Mouse (Mus musculus) CH12.LX (cell line): ENCODE measurements around the gene 4932438H23Rik. TPM values are rescaled to one million over a fixed set of nuclear protein-coding genes. Genes with fewer than 3 reads are reported as not detected.

Experiments used
- DNase-seq: peaks from one replicate; pipeline ENCODE4 v3.0.0-alpha.2; 2013; ENCODE audit errors: extremely low read depth
- H3K27ac ChIP-seq: 2 replicates; pipeline ENCODE4 v1.5.1; 2012; ENCODE audit warnings: low read depth, mild to moderate bottlenecking, control low read depth, moderate library complexity; ENCODE audit not compliant: insufficient read depth
- H3K27me3 ChIP-seq: replicated peaks from 2 replicates; pipeline ENCODE3; 2012; ENCODE audit warnings: inconsistent platforms
- H3K36me3 ChIP-seq, 2 experiments: replicated peaks in 1 of 2; 2 replicates each; pipeline versions ENCODE3 to v1.6.1; 2012; ENCODE audit warnings: inconsistent platforms in 1 of 2, low read length in 1 of 2, mild to moderate bottlenecking in 1 of 2, mixed read lengths in 1 of 2, moderate library complexity in 1 of 2; ENCODE audit not compliant: control insufficient read depth in 1 of 2, insufficient read depth in 1 of 2
- H3K4me1 ChIP-seq, 2 experiments: 2 replicates each; pipeline ENCODE4 v1.6.1; 2012; ENCODE audit warnings: inconsistent platforms in 1 of 2, moderate library complexity in 1 of 2; ENCODE audit not compliant: insufficient read depth in 2 of 2, control insufficient read depth in 1 of 2
- H3K4me2 ChIP-seq: 2 replicates; pipeline ENCODE4 v1.6.1; 2012; ENCODE audit warnings: low read depth, mild to moderate bottlenecking, control low read depth; ENCODE audit not compliant: poor library complexity, insufficient read depth, severe bottlenecking
- H3K4me3 ChIP-seq, 3 experiments: fragments of 150-350 bp in 1 of 3; sonication (generic) in 1 of 3; replicated peaks in 1 of 3; 2 replicates each; pipeline versions ENCODE3 to v1.5.1; 2011 to 2012; ENCODE audit warnings: low read depth in 2 of 3, low read length in 2 of 3, mild to moderate bottlenecking in 2 of 3, moderate library complexity in 2 of 3, control low read depth in 1 of 3, improper control_type of control experiment in 1 of 3, inconsistent platforms in 1 of 3, mixed read lengths in 1 of 3; ENCODE audit not compliant: poor library complexity in 1 of 3
- H3K79me2 ChIP-seq: replicated peaks from 2 replicates; pipeline ENCODE4 v1.6.1; 2012; ENCODE audit warnings: mild to moderate bottlenecking, moderate library complexity; ENCODE audit not compliant: control insufficient read depth, poor library complexity, insufficient read depth, severe bottlenecking; ENCODE audit errors: extremely low read depth
- H3K9ac ChIP-seq: 2 replicates; pipeline ENCODE4 v1.6.1; 2012; ENCODE audit warnings: low read depth, mild to moderate bottlenecking, control low read depth, moderate library complexity; ENCODE audit not compliant: insufficient read depth
- H3K9me3 ChIP-seq: replicated peaks from 2 replicates; pipeline ENCODE3; 2012; ENCODE audit warnings: low read length, inconsistent platforms, mixed read lengths
- BHLHE40 ChIP-seq: IDR thresholded peaks from 2 replicates; pipeline ENCODE4 v1.6.1; 2011; ENCODE audit warnings: mild to moderate bottlenecking, low read depth, low read length, improper control_type of control experiment
- E2F4 ChIP-seq: IDR thresholded peaks from 2 replicates; pipeline ENCODE4 v1.6.1; 2011; ENCODE audit warnings: low read depth, low read length, improper control_type of control experiment; ENCODE audit not compliant: insufficient replicate concordance
- EP300 ChIP-seq: IDR thresholded peaks from 2 replicates; pipeline ENCODE4 v1.6.1; 2011; ENCODE audit warnings: low read length, improper control_type of control experiment
- ETS1 ChIP-seq: conservative IDR thresholded peaks from 2 replicates; pipeline ENCODE4 v1.6.1; 2012; ENCODE audit warnings: low read depth, mild to moderate bottlenecking, inconsistent platforms, low read length, improper control_type of control experiment, moderate library complexity
- IRF4 ChIP-seq: IDR thresholded peaks from 2 replicates; pipeline ENCODE4 v1.6.1; 2014; ENCODE audit warnings: low read depth, mild to moderate bottlenecking, inconsistent platforms, low read length, improper control_type of control experiment
- JUN ChIP-seq: IDR thresholded peaks from 2 replicates; pipeline ENCODE4 v1.6.1; 2011; ENCODE audit warnings: low read depth, mild to moderate bottlenecking, low read length, improper control_type of control experiment, moderate library complexity; ENCODE audit not compliant: insufficient read depth
- JUND ChIP-seq: conservative IDR thresholded peaks from 2 replicates; pipeline ENCODE4 v1.6.1; 2011; ENCODE audit warnings: low read depth, low read length, improper control_type of control experiment
- MAFK ChIP-seq: IDR thresholded peaks from 2 replicates; pipeline ENCODE4 v1.6.1; 2011; ENCODE audit warnings: low read length, improper control_type of control experiment; ENCODE audit not compliant: insufficient replicate concordance
- MAX ChIP-seq: IDR thresholded peaks from 2 replicates; pipeline ENCODE4 v1.6.1; 2011; ENCODE audit warnings: low read length, improper control_type of control experiment
- MXI1 ChIP-seq: IDR thresholded peaks from 2 replicates; pipeline ENCODE4 v1.6.1; 2011; ENCODE audit warnings: mild to moderate bottlenecking, low read depth, low read length, improper control_type of control experiment
- MYC ChIP-seq: IDR thresholded peaks from 2 replicates; pipeline ENCODE4 v1.6.1; 2011; ENCODE audit warnings: low read depth, mild to moderate bottlenecking, improper control_type of control experiment, low read length
- PAX5 ChIP-seq: IDR thresholded peaks from 2 replicates; pipeline ENCODE4 v1.6.1; 2012; ENCODE audit warnings: low read length, inconsistent platforms, mixed read lengths
- RAD21 ChIP-seq: IDR thresholded peaks from 2 replicates; pipeline ENCODE4 v1.6.1; 2011; ENCODE audit warnings: low read depth, mild to moderate bottlenecking, low read length, improper control_type of control experiment, moderate library complexity
- RCOR1 ChIP-seq: conservative IDR thresholded peaks from 2 replicates; pipeline ENCODE4 v1.6.1; 2012; ENCODE audit warnings: low read depth, mild to moderate bottlenecking, inconsistent platforms, low read length, improper control_type of control experiment
- SIN3A ChIP-seq: IDR thresholded peaks from 2 replicates; pipeline ENCODE4 v1.6.1; 2012; ENCODE audit warnings: low read length, improper control_type of control experiment, inconsistent platforms
- TBP ChIP-seq: conservative IDR thresholded peaks from 2 replicates; pipeline ENCODE4 v1.6.1; 2011; ENCODE audit warnings: low read depth, low read length, improper control_type of control experiment
- USF1 ChIP-seq: IDR thresholded peaks from 2 replicates; pipeline ENCODE4 v1.6.1; 2014; ENCODE audit warnings: low read depth, mild to moderate bottlenecking, inconsistent platforms, low read length, improper control_type of control experiment
- ZC3H11A ChIP-seq: IDR thresholded peaks from 2 replicates; pipeline ENCODE4 v1.6.1; 2012; ENCODE audit warnings: low read depth, mild to moderate bottlenecking, inconsistent platforms, low read length, improper control_type of control experiment
- ZNF384 ChIP-seq: IDR thresholded peaks from 2 replicates; pipeline ENCODE4 v1.6.1; 2012; ENCODE audit warnings: low read depth, low read length, improper control_type of control experiment, inconsistent platforms
- dilution Hi-C: fragments of 300-500 bp; cut with MboI; formaldehyde crosslinking; loops from 2 replicates; pipeline ENCODE4 v1.14.3; 2020; ENCODE audit warnings: low sequenced_read_pairs; ENCODE audit not compliant: extremely low pct_unique_long_range_greater_than_20kb, extremely low pct_ligation_motif_present
- in situ Hi-C: fragments of 300-500 bp; cut with MboI; formaldehyde crosslinking; loops from 3 replicates; pipeline ENCODE4 v1.14.3; 2019; ENCODE audit warnings: low sequenced_read_pairs, low pct_ligation_motif_present, low pct_unique_long_range_greater_than_20kb, mixed read lengths
- polyA plus RNA-seq: library from polyadenylated mRNA; unstranded; fragments of >175 nt; gene quantifications from 2 replicates; pipeline ENCODE4 v1.2.1, GENCODE M21; 2012; ENCODE audit warnings: low read depth; ENCODE audit not compliant: insufficient read length
- total RNA-seq, 2 experiments: library from RNA; depleted of rRNA; stranded (reverse); fragments of 300-350 nt in 1 of 2; fragments of >200 nt in 1 of 2; gene quantifications; 2 replicates each; pipeline ENCODE4 v1.2.3; 2012 to 2014

The 4932438H23Rik gene
- total and polyA plus RNA-seq, 3 experiments: not detected

DNA sequence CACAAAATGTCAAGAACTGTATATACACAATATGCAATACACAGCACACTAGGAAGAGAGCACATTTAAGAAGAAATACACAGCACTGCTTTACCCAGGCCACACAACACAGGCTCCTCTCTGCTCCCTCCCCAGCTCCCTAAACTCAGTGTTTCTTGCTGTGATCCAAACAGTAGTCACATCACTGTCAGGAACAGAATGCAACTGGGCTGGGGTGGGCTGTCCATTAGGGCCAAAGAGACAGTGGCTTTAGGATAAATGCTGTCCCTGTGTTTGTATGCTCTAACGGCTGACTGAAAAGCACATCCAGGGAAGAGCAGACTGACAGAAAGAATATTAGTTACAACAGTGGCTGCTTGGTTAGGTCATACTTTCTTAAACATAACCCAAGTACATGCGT is 65.0 kb downstream of the 4932438H23Rik start:
- Histone ChIP-seq H3K4me2 (no peak overlapping the region), H3K4me3 (no peak overlapping the region), H3K9ac (no peak overlapping the region), H3K79me2 (0 out of 2 replicates have a peak, but pooled peaks cover 9% of the 10 kb centered on the region), H3K4me1 (peaks cover 0 to 2% of the 10 kb centered on the region in 2 experiments; a peak in 1 of 4 replicates), H3K36me3 (peaks cover 67 to 95% of the 10 kb centered on the region in 2 experiments), H3K27ac (no peak overlapping the region), H3K9me3 (no peaks in the 10 kb centered on the region), H3K27me3 (no peaks in the 10 kb centered on the region)
- DNase-seq: no peak
- in situ Hi-C loops: no loop called here
- TF ChIP-seq MAX (no peak), MXI1 (no peak), MAFK (no peak), RAD21 (no peak), BHLHE40 (no peak), ZC3H11A (no peak), TBP (no peak), JUND (no peak), SIN3A (no peak), MYC (no peak), EP300 (no peak), JUN (no peak)
- dilution Hi-C loops: no loop called here

DNA sequence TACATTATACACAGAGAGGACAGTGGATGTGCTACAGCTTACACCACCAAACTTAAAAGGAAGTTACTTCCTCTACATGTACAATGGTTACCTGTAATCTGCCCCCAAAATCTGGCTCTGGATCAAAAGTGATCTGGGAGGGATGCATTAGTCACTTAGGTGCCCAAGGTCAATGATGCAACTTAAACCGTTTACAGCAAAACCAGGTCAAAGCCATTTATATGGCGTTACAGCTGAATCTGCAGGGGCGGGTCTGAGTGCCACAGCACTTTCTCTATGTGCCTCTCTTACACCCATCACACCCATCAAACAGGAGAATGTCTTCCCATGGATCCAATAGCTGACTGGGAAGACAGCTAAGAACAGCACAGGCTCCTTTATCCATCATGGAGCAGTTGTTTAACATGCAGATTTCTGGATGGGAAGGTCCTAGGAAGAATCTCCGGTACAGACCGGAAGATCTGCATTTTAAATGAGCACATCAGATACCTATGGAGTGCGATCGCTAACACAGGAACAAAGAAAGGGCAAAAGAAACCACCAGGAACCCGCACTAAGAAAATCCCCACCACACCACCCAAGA is 65.7 kb downstream of the 4932438H23Rik start:
- peaks cover 0 to 2% of the 10 kb centered on the region in 2 experiments; a peak in 1 of 4 replicates for H3K4me1 ChIP-seq
- no peak overlapping the region for H3K27ac ChIP-seq
- dilution Hi-C loops: no loop called here
- H3K79me2 ChIP-seq: 0 out of 2 replicates have a peak, but pooled peaks cover 9% of the 10 kb centered on the region
- H3K36me3 ChIP-seq: peaks cover 67 to 96% of the 10 kb centered on the region in 2 experiments
- no peak overlapping the region for H3K4me2 ChIP-seq
- H3K9ac ChIP-seq: no peak overlapping the region
- TF ChIP-seq JUN: no peak
- no peak for TF ChIP-seq ETS1
- no peak for TF ChIP-seq ZNF384
- TF ChIP-seq IRF4: no peak
- no peak for TF ChIP-seq RCOR1
- no peak for TF ChIP-seq PAX5
- TF ChIP-seq E2F4: no peak
- TF ChIP-seq USF1: no peak
- H3K4me3 ChIP-seq: no peak overlapping the region
- in situ Hi-C loops: no loop called here
- no peaks in the 10 kb centered on the region for H3K27me3 ChIP-seq
- no peaks in the 10 kb centered on the region for H3K9me3 ChIP-seq
- no peak for DNase-seq
